Mouse (Mus musculus): ENCODE data around the gene Cfap99. TPM values are rescaled to one million over a fixed set of nuclear protein-coding genes. Genes with fewer than 3 reads are reported as not detected.

Cfap99 gene
- polyA plus RNA-seq, 1 experiment, result 0.04 TPM

GRCm38 (mm10) chr5:34276191-34276590, 12.2 kb upstream of the Cfap99 start:
- no peak for DNase-seq (ENCODE audit: low read depth in 1 of 2, low spot score in 2 of 2)
- TF ChIP-seq POLR2A (IDR thresholded peaks at IDR 0.05; ENCODE audit: low read depth, low read length), result no peak
- TF ChIP-seq CTCF (IDR thresholded peaks at IDR 0.05; ENCODE audit: extremely low read depth, insufficient read depth, insufficient read length, insufficient replicate concordance), result no peak
- H3K4me1 ChIP-seq (ENCODE audit: control insufficient read depth, insufficient read depth, insufficient read length), result no peaks in the 10 kb centered on the region
- H3K27me3 ChIP-seq (ENCODE audit: control insufficient read depth, insufficient read depth, low read length), result no peaks in the 10 kb centered on the region
- H3K36me3 ChIP-seq (ENCODE audit: control insufficient read depth, insufficient read depth, low read length), result no peaks in the 10 kb centered on the region
- WGBS, result 87% methylated on average over 7 of the region's 7 CpGs
- H3K4me3 ChIP-seq (ENCODE audit: extremely low read depth, insufficient read depth, insufficient read length), result no peak overlapping the region
- no peak overlapping the region for H3K27ac ChIP-seq (ENCODE audit: insufficient read depth, low read length)

- no peak for DNase-seq (ENCODE audit: low read depth in 1 of 2, low spot score in 2 of 2)
- no peaks in the 10 kb centered on the region for H3K4me1 ChIP-seq (ENCODE audit: control insufficient read depth, insufficient read depth, insufficient read length)
- WGBS, result 88% methylated on average over 6 of the region's 6 CpGs
- H3K4me3 ChIP-seq (ENCODE audit: extremely low read depth, insufficient read depth, insufficient read length), result no peak overlapping the region
- TF ChIP-seq POLR2A (IDR thresholded peaks at IDR 0.05; ENCODE audit: low read depth, low read length) (no peak), CTCF (IDR thresholded peaks at IDR 0.05; ENCODE audit: extremely low read depth, insufficient read depth, insufficient read length, insufficient replicate concordance) (no peak)
- no peak overlapping the region for H3K27ac ChIP-seq (ENCODE audit: insufficient read depth, low read length)
- no peaks in the 10 kb centered on the region for H3K27me3 ChIP-seq (ENCODE audit: control insufficient read depth, insufficient read depth, low read length)
- H3K36me3 ChIP-seq (ENCODE audit: control insufficient read depth, insufficient read depth, low read length), result no peaks in the 10 kb centered on the region
These were observed 11.7 kb upstream of the Cfap99 start for GRCm38 (mm10) chr5:34276746-34277145.

- WGBS, result 49% methylated on average over 4 of the region's 4 CpGs
- Histone ChIP-seq H3K36me3 (ENCODE audit: control insufficient read depth, insufficient read depth, low read length) (no peaks in the 10 kb centered on the region), H3K4me1 (ENCODE audit: control insufficient read depth, insufficient read depth, insufficient read length) (no peaks in the 10 kb centered on the region), H3K4me3 (ENCODE audit: extremely low read depth, insufficient read depth, insufficient read length) (no peak overlapping the region), H3K27me3 (ENCODE audit: control insufficient read depth, insufficient read depth, low read length) (no peaks in the 10 kb centered on the region), H3K27ac (ENCODE audit: insufficient read depth, low read length) (no peak overlapping the region)
- DNase-seq (ENCODE audit: low read depth in 1 of 2, low spot score in 2 of 2), result no peak
- no peak for TF ChIP-seq CTCF (IDR thresholded peaks at IDR 0.05; ENCODE audit: extremely low read depth, insufficient read depth, insufficient read length, insufficient replicate concordance)
- no peak for TF ChIP-seq POLR2A (IDR thresholded peaks at IDR 0.05; ENCODE audit: low read depth, low read length)
These were observed 10.3 kb upstream of the Cfap99 start for GRCm38 (mm10) chr5:34278058-34278457.

GRCm38 (mm10) chr5:34279214-34279613, 9.2 kb upstream of the Cfap99 start:
- 86% methylated on average over 9 of the region's 9 CpGs for WGBS
- TF ChIP-seq CTCF (IDR thresholded peaks at IDR 0.05; ENCODE audit: extremely low read depth, insufficient read depth, insufficient read length, insufficient replicate concordance), result no peak
- TF ChIP-seq POLR2A (IDR thresholded peaks at IDR 0.05; ENCODE audit: low read depth, low read length), result no peak
- Histone ChIP-seq H3K27me3 (ENCODE audit: control insufficient read depth, insufficient read depth, low read length) (no peaks in the 10 kb centered on the region), H3K4me1 (ENCODE audit: control insufficient read depth, insufficient read depth, insufficient read length) (no peaks in the 10 kb centered on the region), H3K27ac (ENCODE audit: insufficient read depth, low read length) (no peak overlapping the region), H3K4me3 (ENCODE audit: extremely low read depth, insufficient read depth, insufficient read length) (no peak overlapping the region), H3K36me3 (ENCODE audit: control insufficient read depth, insufficient read depth, low read length) (no peaks in the 10 kb centered on the region)
- DNase-seq (ENCODE audit: low read depth in 1 of 2, low spot score in 2 of 2), result no peak

GRCm38 (mm10) chr5:34280976-34281375, 7.4 kb upstream of the Cfap99 start:
- Histone ChIP-seq H3K27ac (ENCODE audit: insufficient read depth, low read length) (no peak overlapping the region), H3K4me3 (ENCODE audit: extremely low read depth, insufficient read depth, insufficient read length) (no peak overlapping the region), H3K36me3 (ENCODE audit: control insufficient read depth, insufficient read depth, low read length) (no peaks in the 10 kb centered on the region), H3K4me1 (ENCODE audit: control insufficient read depth, insufficient read depth, insufficient read length) (no peaks in the 10 kb centered on the region), H3K27me3 (ENCODE audit: control insufficient read depth, insufficient read depth, low read length) (no peaks in the 10 kb centered on the region)
- no peak for TF ChIP-seq CTCF (IDR thresholded peaks at IDR 0.05; ENCODE audit: extremely low read depth, insufficient read depth, insufficient read length, insufficient replicate concordance)
- TF ChIP-seq POLR2A (IDR thresholded peaks at IDR 0.05; ENCODE audit: low read depth, low read length), result no peak
- DNase-seq (ENCODE audit: low read depth in 1 of 2, low spot score in 2 of 2), result no peak
- 39% methylated on average over 7 of the region's 7 CpGs for WGBS

GRCm38 (mm10) chr5:34283355-34283754, 5.0 kb upstream of the Cfap99 start:
- Histone ChIP-seq H3K36me3 (ENCODE audit: control insufficient read depth, insufficient read depth, low read length) (no peaks in the 10 kb centered on the region), H3K27ac (ENCODE audit: insufficient read depth, low read length) (no peak overlapping the region), H3K4me1 (ENCODE audit: control insufficient read depth, insufficient read depth, insufficient read length) (peaks cover 4% of the 10 kb centered on the region), H3K27me3 (ENCODE audit: control insufficient read depth, insufficient read depth, low read length) (peaks cover 11% of the 10 kb centered on the region), H3K4me3 (ENCODE audit: extremely low read depth, insufficient read depth, insufficient read length) (no peak overlapping the region)
- 87% methylated on average over 5 of the region's 5 CpGs for WGBS
- TF ChIP-seq CTCF (IDR thresholded peaks at IDR 0.05; ENCODE audit: extremely low read depth, insufficient read depth, insufficient read length, insufficient replicate concordance), result no peak
- no peak for TF ChIP-seq POLR2A (IDR thresholded peaks at IDR 0.05; ENCODE audit: low read depth, low read length)
- DNase-seq (ENCODE audit: low read depth in 1 of 2, low spot score in 2 of 2), result no peak

GRCm38 (mm10) chr5:34284156-34284750, 4.1 kb upstream of the Cfap99 start:
- Histone ChIP-seq H3K27me3 (ENCODE audit: control insufficient read depth, insufficient read depth, low read length) (peaks cover 15% of the 10 kb centered on the region), H3K27ac (ENCODE audit: insufficient read depth, low read length) (no peak overlapping the region), H3K4me3 (ENCODE audit: extremely low read depth, insufficient read depth, insufficient read length) (no peak overlapping the region), H3K4me1 (ENCODE audit: control insufficient read depth, insufficient read depth, insufficient read length) (peaks cover 6% of the 10 kb centered on the region), H3K36me3 (ENCODE audit: control insufficient read depth, insufficient read depth, low read length) (no peaks in the 10 kb centered on the region)
- no peak for DNase-seq (ENCODE audit: low read depth in 1 of 2, low spot score in 2 of 2)
- WGBS, result 52% methylated on average over 3 of the region's 3 CpGs
- TF ChIP-seq POLR2A (IDR thresholded peaks at IDR 0.05; ENCODE audit: low read depth, low read length) (no peak), CTCF (IDR thresholded peaks at IDR 0.05; ENCODE audit: extremely low read depth, insufficient read depth, insufficient read length, insufficient replicate concordance) (no peak)
